Mouse (Mus musculus): ENCODE data around the gene Rin2.

Gene Rin2

GRCm38 (mm10) chr2:145862206-145862817 lies 187.3 kb downstream of the Rin2 start:
- in situ Hi-C loops (cut with MboI): no loop called here

DNA sequence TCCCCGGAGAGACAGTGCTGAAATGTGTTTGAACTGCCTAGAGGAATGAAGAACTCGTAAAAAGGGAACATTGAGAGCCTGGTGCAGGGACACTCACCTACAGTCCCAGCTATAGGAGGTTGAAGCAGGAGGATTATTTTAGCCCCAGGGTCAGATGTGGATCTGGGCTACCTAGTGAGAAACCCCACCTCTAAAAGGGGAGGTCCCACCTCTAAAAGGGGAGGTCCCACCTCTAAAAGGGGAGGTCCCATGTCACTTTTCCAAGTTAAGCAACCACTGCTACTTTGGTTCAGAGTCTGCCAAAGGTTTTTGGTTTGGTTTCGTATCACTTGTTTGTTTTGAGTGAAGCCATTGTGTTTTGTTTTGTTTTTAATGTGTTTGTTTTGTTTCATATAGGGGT lies 190.3 kb downstream of the Rin2 start:
- in situ Hi-C loops (cut with MboI): no loop called here

- in situ Hi-C loops (cut with MboI): no loop called here
These were observed 191.2 kb downstream of the Rin2 start for GRCm38 (mm10) chr2:145866238-145866637.

GRCm38 (mm10) chr2:145866695-145867449 lies 191.9 kb downstream of the Rin2 start:
- in situ Hi-C loops (cut with MboI): no loop called here

- in situ Hi-C loops (cut with MboI): no loop called here
These were observed 196.3 kb downstream of the Rin2 start for GRCm38 (mm10) chr2:145871308-145871707.

- in situ Hi-C loops (cut with MboI): no loop called here
These were observed 197.1 kb downstream of the Rin2 start for GRCm38 (mm10) chr2:145872099-145872498.

DNA sequence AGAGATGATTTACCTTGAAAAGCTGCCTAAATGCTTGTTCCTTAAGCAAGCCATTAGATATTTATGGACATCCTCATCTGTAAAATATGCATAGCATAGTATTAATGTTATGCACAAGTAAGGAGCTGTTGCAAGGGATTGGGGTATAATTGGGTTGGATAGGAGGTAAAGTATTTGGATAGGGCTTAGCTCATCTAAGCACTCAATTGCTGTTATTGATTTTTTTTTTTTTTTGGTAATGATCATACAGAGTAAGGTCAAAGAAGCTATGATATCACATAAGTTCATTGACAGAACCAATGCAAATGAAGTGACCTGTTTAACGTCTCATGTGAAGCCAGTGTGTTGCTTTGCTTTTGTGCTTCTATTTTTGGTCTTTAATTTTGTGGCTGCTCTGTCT lies 198.9 kb downstream of the Rin2 start:
- in situ Hi-C loops (cut with MboI): no loop called here

DNA sequence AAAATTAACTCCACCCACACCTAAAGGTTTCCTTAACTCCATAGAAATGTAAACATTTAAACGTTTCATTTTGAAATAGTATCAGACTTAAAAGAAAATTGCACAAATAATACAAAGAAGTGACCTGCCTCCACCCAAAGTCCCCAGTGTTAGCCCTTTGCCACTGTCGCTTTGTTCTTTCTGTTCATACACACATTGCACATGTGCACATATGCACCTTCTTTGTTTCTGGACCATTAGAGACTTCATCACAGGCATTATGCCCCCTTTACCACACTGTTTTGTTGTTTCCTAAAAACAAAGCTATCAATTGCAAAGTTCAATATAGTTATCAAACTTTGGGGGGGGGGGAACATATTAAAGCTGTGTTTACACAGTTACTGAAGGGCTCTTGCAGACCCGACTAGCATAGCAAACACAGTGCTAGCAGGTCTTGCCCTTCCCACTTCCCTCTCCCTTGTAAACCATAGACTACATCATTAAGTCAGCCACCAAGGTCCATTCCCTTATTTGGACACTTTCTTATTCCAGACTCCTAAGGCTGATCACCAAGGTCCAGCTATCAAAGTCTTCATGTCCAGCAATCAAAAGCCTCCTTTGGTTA lies 200.0 kb downstream of the Rin2 start:
- in situ Hi-C loops (cut with MboI): no loop called here

DNA sequence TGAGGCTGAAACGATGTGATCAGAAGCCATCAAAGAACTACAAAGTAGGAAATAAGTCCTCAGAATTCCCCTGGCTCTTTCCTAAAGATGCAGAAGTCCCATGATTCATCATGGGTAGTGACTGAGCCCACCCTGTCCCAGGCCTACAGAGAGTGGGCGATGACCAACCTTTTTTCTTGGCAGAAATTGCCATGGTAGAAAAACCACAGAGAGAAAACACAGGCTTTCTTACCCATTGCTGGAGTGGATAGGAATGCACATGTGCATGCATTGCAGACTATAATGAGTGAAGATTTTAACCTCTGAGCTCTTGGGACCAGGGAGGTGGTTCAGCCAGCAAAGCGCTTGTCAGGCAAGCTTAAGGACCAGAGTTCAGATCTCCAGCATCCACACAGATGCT lies 202.2 kb downstream of the Rin2 start:
- in situ Hi-C loops (cut with MboI): no loop called here

DNA sequence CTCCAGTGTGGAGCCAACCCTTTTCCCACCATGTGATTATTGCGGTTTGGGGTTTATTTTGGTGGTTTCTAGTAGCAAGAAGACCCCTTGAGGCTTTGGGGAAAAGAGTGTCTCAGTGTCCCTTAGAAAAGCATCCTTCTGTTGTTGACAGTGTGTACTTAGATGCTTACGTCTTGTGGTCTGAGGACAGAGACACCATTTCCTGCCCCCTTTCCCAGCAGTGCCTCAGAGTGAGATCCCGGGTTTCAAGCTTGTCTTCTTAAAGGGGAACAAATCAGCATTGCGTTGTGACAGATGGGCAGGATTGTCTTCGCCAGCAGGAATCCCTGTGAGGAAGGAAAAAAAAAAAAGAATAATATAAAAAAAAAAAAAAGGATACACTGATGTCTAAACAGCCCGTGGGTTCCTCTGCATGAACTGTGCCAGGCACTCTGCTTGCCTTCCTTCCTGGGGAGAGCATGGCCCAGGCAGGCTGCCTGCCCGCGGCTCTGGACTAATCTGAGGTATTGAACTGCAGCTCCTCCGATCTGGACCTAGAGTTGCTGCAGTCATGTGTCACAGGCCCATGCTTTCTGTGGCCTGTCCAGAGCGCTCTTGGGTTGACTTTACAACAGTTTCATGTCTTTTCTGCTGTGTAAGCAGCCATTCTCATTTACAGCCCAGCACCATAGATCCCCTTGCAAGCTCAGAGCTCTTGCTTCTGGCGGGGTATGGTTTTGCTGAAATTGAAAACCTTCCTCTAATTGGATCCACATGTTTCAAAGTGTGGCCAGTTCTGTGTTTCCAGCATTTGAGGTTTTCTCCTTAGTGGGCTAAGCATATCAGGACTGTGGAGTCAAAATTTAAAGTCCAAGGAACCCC lies 206.1 kb downstream of the Rin2 start:
- in situ Hi-C loops (cut with MboI): no loop called here

DNA sequence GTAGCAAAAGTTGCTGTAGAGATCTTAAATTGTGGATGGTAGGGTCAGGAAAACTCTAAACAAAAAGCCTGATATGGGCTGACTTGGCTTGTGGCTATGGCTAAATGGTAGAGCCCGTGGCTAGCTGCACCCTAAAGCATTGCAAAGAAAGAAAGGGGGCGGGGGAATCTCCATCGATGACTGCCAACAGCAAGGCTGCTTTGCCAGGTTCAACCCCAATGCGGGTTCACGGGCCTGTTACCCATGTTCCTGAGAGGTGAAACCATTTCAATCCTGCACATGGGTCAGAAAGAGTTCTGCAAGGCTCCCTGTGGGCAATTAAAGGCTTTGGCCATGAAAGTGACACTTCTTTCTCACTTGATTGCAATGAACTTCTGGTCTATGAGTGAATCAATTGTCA lies 206.9 kb downstream of the Rin2 start:
- in situ Hi-C loops (cut with MboI): no loop called here

- in situ Hi-C loops (cut with MboI): no loop called here
These were observed 207.4 kb downstream of the Rin2 start for GRCm38 (mm10) chr2:145882398-145882797.

DNA sequence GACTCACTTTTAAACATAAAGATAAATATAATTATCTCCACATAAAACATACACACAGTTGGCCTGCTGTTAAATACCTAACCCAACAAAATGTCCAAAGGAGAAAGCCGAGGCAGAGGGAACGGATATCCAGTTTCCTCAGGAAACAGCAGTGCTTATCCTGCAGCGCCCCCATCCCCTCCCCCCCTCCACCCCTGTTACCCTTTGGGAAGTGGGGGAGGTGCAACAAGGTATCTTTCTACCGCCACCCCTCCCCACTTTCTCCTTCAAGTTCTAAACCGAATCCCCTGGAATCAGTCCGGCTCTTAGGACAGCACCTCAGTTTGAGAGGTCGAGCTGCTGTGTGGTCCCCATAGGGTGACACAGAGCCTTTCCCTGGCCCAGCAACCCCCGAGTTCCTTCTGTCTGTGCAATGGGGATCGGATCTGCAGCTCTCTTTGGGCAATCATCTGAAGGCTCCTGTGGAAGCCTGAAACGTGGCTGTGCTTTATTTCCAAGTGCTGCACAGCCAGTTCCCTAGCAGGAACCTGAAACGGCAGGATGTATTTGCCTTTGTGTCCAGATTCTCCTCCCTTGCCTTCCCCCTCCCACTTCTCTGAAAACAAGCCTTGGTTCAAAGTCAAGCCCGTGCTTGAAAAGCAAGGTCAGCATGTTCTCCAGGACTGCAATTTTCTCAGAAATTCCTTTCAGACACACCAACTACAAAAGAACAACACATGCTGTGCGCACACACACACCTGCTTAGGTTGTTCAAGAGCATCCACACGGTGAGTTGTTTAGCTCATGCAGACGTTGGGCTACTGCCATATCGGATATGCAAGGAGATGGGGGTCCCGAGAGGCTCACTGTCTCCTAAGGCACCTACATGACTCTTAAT lies 209.3 kb downstream of the Rin2 start:
- in situ Hi-C loops (cut with MboI): no loop called here

GRCm38 (mm10) chr2:145884913-145885785 lies 210.1 kb downstream of the Rin2 start:
- in situ Hi-C loops (cut with MboI): no loop called here

- in situ Hi-C loops (cut with MboI): no loop called here
These were observed 213.1 kb downstream of the Rin2 start for GRCm38 (mm10) chr2:145887937-145888765.

GRCm38 (mm10) chr2:145888766-145889480 lies 213.9 kb downstream of the Rin2 start:
- in situ Hi-C loops (cut with MboI): no loop called here

- in situ Hi-C loops (cut with MboI): no loop called here
These were observed 215.6 kb downstream of the Rin2 start for GRCm38 (mm10) chr2:145890571-145890970.

DNA sequence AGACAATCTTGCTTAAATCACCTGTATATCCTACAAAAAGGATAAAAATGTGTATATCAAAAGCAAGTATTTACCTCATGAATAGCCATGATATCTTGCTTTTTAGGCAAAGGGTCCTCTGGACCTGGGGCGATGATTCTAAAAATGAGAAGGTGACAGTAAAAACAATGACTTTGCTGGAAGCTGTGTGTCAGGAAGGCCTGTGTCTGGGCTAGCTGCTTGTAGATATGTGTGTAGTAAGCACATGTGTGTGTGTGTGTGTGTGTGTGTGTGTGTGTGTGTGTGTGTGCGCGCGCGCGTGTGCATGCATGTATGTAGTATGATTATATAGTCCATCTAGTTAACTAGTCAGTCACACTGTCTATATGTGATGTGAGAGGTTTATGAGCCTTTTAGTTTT lies 218.7 kb downstream of the Rin2 start:
- in situ Hi-C loops (cut with MboI): no loop called here

DNA sequence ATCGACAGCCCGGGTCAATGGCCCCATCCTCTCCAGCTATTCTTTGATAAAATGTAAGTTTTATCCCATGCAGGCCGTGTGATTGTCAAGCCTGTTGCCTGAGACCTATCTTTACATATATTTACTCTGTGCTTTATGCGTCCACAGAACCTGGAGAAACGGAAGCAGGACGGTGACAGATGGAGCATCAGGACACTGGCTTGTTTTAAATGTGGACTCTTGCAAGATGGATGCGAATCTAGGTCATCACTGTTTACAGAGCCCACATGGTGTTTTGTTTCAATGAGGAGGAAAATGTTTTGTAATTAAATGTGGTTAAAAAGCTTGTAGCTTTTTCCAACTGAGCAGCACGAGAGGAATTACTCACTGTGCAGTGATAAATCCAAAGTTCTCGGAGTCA lies 223.1 kb downstream of the Rin2 start:
- in situ Hi-C loops (cut with MboI): no loop called here
